Mouse (Mus musculus): ENCODE results near the gene Senp2. TPM values are rescaled to one million over a fixed set of nuclear protein-coding genes. Genes with fewer than 3 reads are reported as not detected.
"Not testable (repeated sequence)": the region's sequence is repeated elsewhere in the genome, so short reads cannot be mapped to it uniquely, and the experiment has no call there.

The Senp2 gene
- polyA plus RNA-seq, 1 experiment from 2014 or later, result 29.6 TPM

DNA sequence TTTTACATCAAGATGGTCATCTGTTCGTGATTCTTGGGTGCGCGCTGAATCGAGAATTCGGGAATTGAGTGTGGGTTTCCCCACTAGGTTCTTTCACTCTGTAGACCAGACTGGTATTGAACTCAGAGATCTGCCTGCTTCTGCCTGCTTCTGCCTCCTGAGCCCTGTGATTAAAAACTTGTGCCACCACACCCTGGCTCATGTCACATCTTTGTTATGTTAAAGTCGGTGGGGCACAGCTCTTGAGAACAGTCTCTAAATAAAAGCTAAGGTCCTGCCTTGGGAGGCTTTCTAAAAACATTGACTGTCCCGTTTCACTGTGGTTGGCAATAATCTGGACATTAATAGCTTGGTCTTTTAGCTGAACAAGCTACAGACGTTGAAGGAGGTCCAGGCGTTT lies 26.1 kb upstream of the Senp2 start:
- TF ChIP-seq CTCF (IDR thresholded peaks at IDR 0.05) (no peak), EP300 (IDR thresholded peaks at IDR 0.05) (no peak)
- no peak overlapping the region for H3K4me3 ChIP-seq (ENCODE audit: low read depth, low read length)
- H3K9ac ChIP-seq (replicated peaks; ENCODE audit: low read depth), result no peak overlapping the region
- H3K4me1 ChIP-seq (ENCODE audit: insufficient read depth, low read depth, low read length), result no peaks in the 10 kb centered on the region
- DNase-seq (ENCODE audit: low spot score) (no peak), ATAC-seq (no peak)
- no peaks in the 10 kb centered on the region for H3K9me3 ChIP-seq (ENCODE audit: low read length)
- no peaks in the 10 kb centered on the region for H3K36me3 ChIP-seq (ENCODE audit: insufficient read depth, low read length)
- 91% methylated on average over 9 of the region's 9 CpGs for WGBS
- H3K27ac ChIP-seq (ENCODE audit: low read length), result no peak overlapping the region
- H3K27me3 ChIP-seq (replicated peaks; ENCODE audit: insufficient read depth, low read length), result no peaks in the 10 kb centered on the region
- H3K4me2 ChIP-seq (replicated peaks; ENCODE audit: low read depth, low read length), result no peak overlapping the region

GRCm38 (mm10) chr16:21983581-21983980 lies 25.7 kb upstream of the Senp2 start:
- H3K9me3 ChIP-seq (ENCODE audit: low read length), result no peaks in the 10 kb centered on the region
- TF ChIP-seq EP300 (IDR thresholded peaks at IDR 0.05), result no peak
- TF ChIP-seq CTCF (IDR thresholded peaks at IDR 0.05), result no peak
- no peaks in the 10 kb centered on the region for H3K27me3 ChIP-seq (replicated peaks; ENCODE audit: insufficient read depth, low read length)
- no peaks in the 10 kb centered on the region for H3K36me3 ChIP-seq (ENCODE audit: insufficient read depth, low read length)
- no peak overlapping the region for H3K9ac ChIP-seq (replicated peaks; ENCODE audit: low read depth)
- H3K4me2 ChIP-seq (replicated peaks; ENCODE audit: low read depth, low read length), result no peak overlapping the region
- no peaks in the 10 kb centered on the region for H3K4me1 ChIP-seq (ENCODE audit: insufficient read depth, low read depth, low read length)
- WGBS, result 96% methylated on average over 4 of the region's 4 CpGs
- no peak overlapping the region for H3K27ac ChIP-seq (ENCODE audit: low read length)
- DNase-seq (ENCODE audit: low spot score) (no peak), ATAC-seq (no peak)
- no peak overlapping the region for H3K4me3 ChIP-seq (ENCODE audit: low read depth, low read length)

DNA sequence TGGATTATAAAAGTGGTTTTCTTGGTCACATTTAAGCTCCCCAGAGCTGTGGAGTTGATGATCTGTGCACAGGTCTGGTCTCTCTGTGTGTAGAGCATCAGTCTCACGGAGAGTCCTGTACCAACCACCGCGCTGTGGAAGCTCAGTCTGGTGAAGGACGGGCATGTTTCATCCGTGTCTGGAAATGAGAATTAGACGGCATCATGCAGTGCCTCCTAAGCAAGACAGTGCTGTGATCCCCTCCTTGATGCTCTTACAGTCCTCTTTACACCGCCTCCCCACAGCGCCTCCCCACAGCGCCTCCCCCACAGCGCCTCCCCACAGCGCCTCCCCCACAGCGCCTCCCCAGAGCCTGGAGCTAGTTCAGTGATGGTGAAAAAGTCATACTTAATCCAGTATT lies 25.2 kb upstream of the Senp2 start:
- no peak overlapping the region for H3K9ac ChIP-seq (replicated peaks; ENCODE audit: low read depth)
- no peak for ATAC-seq
- no peak overlapping the region for H3K4me2 ChIP-seq (replicated peaks; ENCODE audit: low read depth, low read length)
- no peak for TF ChIP-seq EP300 (IDR thresholded peaks at IDR 0.05)
- TF ChIP-seq CTCF (IDR thresholded peaks at IDR 0.05), result no peak
- DNase-seq (ENCODE audit: low spot score), result no peak
- H3K4me1 ChIP-seq (ENCODE audit: insufficient read depth, low read depth, low read length), result no peaks in the 10 kb centered on the region
- H3K4me3 ChIP-seq (ENCODE audit: low read depth, low read length), result no peak overlapping the region
- 85% methylated on average over 12 of the region's 12 CpGs for WGBS
- H3K27ac ChIP-seq (ENCODE audit: low read length), result no peak overlapping the region
- H3K9me3 ChIP-seq (ENCODE audit: low read length), result no peaks in the 10 kb centered on the region
- H3K27me3 ChIP-seq (replicated peaks; ENCODE audit: insufficient read depth, low read length), result no peaks in the 10 kb centered on the region
- H3K36me3 ChIP-seq (ENCODE audit: insufficient read depth, low read length), result no peaks in the 10 kb centered on the region

DNA sequence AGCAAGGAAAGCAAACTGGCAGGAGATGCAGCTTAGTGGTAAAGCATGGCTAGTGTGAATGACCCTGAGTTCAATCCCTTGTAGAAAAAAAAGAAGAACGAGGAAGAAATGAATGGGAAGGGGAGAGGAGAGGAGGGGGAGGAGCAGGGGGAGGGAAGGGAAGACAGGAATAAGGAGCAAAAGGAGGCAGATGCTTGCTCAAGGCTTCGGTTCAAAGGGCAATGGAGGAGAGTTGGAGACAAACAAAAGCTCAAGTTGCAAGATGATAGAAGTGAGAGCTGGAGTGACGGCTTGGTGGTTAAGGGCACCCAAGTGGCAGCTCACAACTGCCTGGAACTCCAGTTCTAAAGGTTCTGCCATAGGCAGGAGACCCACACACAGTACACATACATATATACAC lies 23.1 kb upstream of the Senp2 start:
- H3K27me3 ChIP-seq (replicated peaks; ENCODE audit: insufficient read depth, low read length), result no peaks in the 10 kb centered on the region
- ATAC-seq (no peak), DNase-seq (ENCODE audit: low spot score) (no peak)
- H3K4me2 ChIP-seq (replicated peaks; ENCODE audit: low read depth, low read length), result no peak overlapping the region
- no peak overlapping the region for H3K9ac ChIP-seq (replicated peaks; ENCODE audit: low read depth)
- H3K4me1 ChIP-seq (ENCODE audit: insufficient read depth, low read depth, low read length), result no peaks in the 10 kb centered on the region
- no peak for TF ChIP-seq CTCF (IDR thresholded peaks at IDR 0.05)
- no peak overlapping the region for H3K4me3 ChIP-seq (ENCODE audit: low read depth, low read length)
- H3K9me3 ChIP-seq (ENCODE audit: low read length), result no peaks in the 10 kb centered on the region
- 16% methylated on average over 3 of the region's 3 CpGs for WGBS
- H3K27ac ChIP-seq (ENCODE audit: low read length), result no peak overlapping the region
- no peaks in the 10 kb centered on the region for H3K36me3 ChIP-seq (ENCODE audit: insufficient read depth, low read length)

DNA sequence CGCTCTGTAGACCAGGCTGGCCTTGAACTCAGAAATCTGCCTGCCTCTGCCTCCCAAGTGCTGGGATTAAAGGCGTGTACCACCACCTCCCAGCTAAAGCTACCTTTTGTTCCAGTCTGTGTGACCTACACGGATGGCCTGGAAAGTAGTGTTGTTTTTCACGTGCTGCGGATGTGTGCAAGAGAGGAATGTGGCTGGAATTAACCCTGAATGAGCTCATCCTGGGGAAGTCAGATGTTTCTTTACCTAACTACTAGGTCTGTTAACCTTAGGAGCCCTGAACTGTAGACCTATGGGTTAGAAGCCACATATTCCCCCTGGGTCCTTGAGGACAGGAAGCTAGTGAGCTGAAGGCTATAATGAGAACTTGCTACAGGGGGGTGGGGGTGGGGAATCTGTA lies 21.3 kb upstream of the Senp2 start:
- H3K9me3 ChIP-seq (ENCODE audit: low read length), result no peaks in the 10 kb centered on the region
- ATAC-seq, result no peak
- TF ChIP-seq EP300 (IDR thresholded peaks at IDR 0.05), result no peak
- no peak for TF ChIP-seq CTCF (IDR thresholded peaks at IDR 0.05)
- no peak overlapping the region for H3K4me2 ChIP-seq (replicated peaks; ENCODE audit: low read depth, low read length)
- no peak overlapping the region for H3K27ac ChIP-seq (ENCODE audit: low read length)
- H3K4me3 ChIP-seq (ENCODE audit: low read depth, low read length), result no peak overlapping the region
- H3K27me3 ChIP-seq (replicated peaks; ENCODE audit: insufficient read depth, low read length), result no peaks in the 10 kb centered on the region
- no peaks in the 10 kb centered on the region for H3K4me1 ChIP-seq (ENCODE audit: insufficient read depth, low read depth, low read length)
- H3K36me3 ChIP-seq (ENCODE audit: insufficient read depth, low read length), result no peaks in the 10 kb centered on the region
- no peak for DNase-seq (ENCODE audit: low spot score)
- WGBS, result 55% methylated on average over 5 of the region's 5 CpGs
- H3K9ac ChIP-seq (replicated peaks; ENCODE audit: low read depth), result no peak overlapping the region

GRCm38 (mm10) chr16:21990893-21991292 lies 18.4 kb upstream of the Senp2 start:
- ATAC-seq, result peak; percentile 58
- peak; percentile 20; the same call in 1 of the 2 replicates for TF ChIP-seq EP300 (IDR thresholded peaks at IDR 0.05)
- DNase-seq (ENCODE audit: low spot score), result peak; percentile 48
- H3K36me3 ChIP-seq (ENCODE audit: insufficient read depth, low read length); H3K4me1 ChIP-seq (ENCODE audit: insufficient read depth, low read depth, low read length); H3K27ac ChIP-seq (ENCODE audit: low read length); H3K9me3 ChIP-seq (ENCODE audit: low read length); H3K9ac ChIP-seq (replicated peaks; ENCODE audit: low read depth); H3K27me3 ChIP-seq (replicated peaks; ENCODE audit: insufficient read depth, low read length); H3K4me2 ChIP-seq (replicated peaks; ENCODE audit: low read depth, low read length); H3K4me3 ChIP-seq (ENCODE audit: low read depth, low read length): not testable (repeated sequence)

DNA sequence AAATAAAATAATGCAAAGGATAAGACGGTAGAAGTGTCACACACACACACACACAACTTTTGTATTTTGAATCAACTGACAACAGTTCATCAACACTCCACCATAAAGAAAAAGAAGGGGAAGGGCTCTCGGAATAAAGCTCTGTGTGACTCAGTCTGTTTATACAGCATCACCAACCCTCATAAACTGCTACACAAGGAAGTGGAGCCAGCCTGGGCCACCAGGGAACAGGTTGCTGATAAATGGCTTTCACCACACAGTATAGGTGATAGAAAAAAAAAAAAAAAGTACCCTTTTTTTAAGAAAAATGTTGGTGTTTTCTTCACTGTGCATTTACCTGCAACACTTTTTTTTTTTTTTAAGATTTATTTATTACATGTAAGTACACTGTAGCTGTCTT lies 17.5 kb upstream of the Senp2 start:
- Histone ChIP-seq H3K9ac (replicated peaks; ENCODE audit: low read depth) (no peak overlapping the region), H3K4me3 (ENCODE audit: low read depth, low read length) (no peak overlapping the region), H3K9me3 (ENCODE audit: low read length) (no peaks in the 10 kb centered on the region), H3K36me3 (ENCODE audit: insufficient read depth, low read length) (no peaks in the 10 kb centered on the region), H3K4me1 (ENCODE audit: insufficient read depth, low read depth, low read length) (no peaks in the 10 kb centered on the region), H3K4me2 (replicated peaks; ENCODE audit: low read depth, low read length) (no peak overlapping the region), H3K27ac (ENCODE audit: low read length) (no peak overlapping the region), H3K27me3 (replicated peaks; ENCODE audit: insufficient read depth, low read length) (no peaks in the 10 kb centered on the region)
- ATAC-seq (no peak), DNase-seq (ENCODE audit: low spot score) (no peak)
- 66% methylated on average over 2 of the region's 2 CpGs for WGBS
- TF ChIP-seq EP300 (IDR thresholded peaks at IDR 0.05), result no peak
- no peak for TF ChIP-seq CTCF (IDR thresholded peaks at IDR 0.05)
